Mouse (Mus musculus): ENCODE data around the gene Cltc. TPM values are rescaled to one million over a fixed set of nuclear protein-coding genes. Genes with fewer than 3 reads are reported as not detected.
"Not testable (repeated sequence)": the region's sequence is repeated elsewhere in the genome, so short reads cannot be mapped to it uniquely, and the experiment has no call there.

The Cltc gene
- polyA plus RNA-seq, 1 experiment from 2014 or later, result 135 TPM

DNA sequence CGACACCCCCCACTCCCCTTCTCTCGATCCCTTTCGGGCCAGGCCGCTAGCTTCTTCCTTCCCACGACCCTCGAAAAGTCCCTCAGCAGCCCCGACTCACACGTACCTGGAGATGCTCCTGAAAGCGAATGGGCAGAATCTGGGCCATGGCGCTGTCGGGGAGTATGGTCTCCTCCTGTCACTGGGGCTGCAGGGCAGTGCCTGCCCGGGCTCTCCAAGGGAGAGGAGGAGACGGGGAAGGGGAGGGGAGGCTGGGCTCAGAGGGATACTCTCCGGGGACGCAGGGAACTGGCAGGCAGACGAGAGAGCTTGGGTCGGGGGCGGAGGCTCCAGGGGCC is 254 bp downstream of the Cltc start:
- H3K4me3 ChIP-seq, result peak overlapping the region; percentile 98
- peaks cover 21% of the 10 kb centered on the region for H3K4me1 ChIP-seq
- peak overlapping the region; percentile 85 for H3K4me2 ChIP-seq (replicated peaks)
- H3K9ac ChIP-seq, result peak overlapping the region; percentile 96
- peak; percentile 73 for ATAC-seq (ENCODE audit: insufficient number of reproducible peaks, insufficient read depth, low FRiP score, low TSS enrichment)
- peak overlapping the region; percentile 97 for H3K27ac ChIP-seq
- no peaks in the 10 kb centered on the region for H3K36me3 ChIP-seq
- no peaks in the 10 kb centered on the region for H3K27me3 ChIP-seq
- no peaks in the 10 kb centered on the region for H3K9me3 ChIP-seq
- WGBS, result under 1% methylated on average over 18 of the region's 18 CpGs

DNA sequence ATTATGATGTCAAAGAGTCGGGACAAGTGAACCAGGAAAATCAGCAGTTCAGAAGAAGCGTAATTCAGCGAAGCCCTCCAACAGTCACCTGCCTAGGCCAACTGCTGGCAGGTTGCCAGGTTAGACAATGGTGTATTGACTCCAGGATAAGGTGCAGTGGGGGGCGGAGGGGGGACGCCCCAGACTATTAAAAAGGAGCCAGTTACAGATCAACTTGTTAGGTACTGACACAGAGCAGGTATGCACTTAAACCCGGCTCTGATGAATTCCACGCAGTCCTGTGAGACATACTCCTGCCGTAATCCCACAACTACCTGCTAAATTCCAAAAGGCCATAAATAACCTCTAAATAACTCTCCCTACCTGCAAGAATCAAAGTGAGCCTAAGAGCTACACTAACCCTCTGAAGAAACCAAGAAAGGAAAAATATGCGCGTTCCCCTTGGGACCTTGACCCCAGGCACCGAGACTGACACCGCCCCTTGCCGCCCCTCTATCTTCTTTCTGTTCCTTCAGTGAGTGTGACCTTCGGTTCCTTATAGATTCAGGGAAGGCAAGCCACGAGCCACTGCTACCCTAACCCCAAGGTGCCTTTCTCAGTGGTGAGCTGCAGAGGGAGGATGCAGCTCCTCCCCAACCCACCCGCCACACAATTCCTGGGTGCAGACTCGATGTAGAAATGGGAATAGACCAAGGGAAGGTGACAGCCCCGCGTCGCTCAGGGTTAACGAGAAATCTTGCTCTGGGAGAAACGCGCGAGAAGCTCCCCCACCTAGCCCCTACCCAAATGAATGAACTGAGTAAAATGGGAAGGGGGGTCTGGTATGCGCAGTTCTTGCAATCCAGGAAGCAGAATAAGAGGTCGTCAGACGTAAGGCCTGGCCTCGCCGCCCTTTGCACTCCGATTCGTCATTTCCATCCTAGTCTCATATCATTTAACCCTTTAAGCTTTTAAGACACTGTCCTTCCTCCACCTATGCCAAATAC is 916 bp downstream of the Cltc start:
- peaks cover 21% of the 10 kb centered on the region for H3K4me1 ChIP-seq
- peak overlapping the region; percentile 97 for H3K27ac ChIP-seq
- H3K4me3 ChIP-seq, result peak overlapping the region; percentile 98
- H3K9ac ChIP-seq, result peak overlapping the region; percentile 96
- ATAC-seq (ENCODE audit: insufficient number of reproducible peaks, insufficient read depth, low FRiP score, low TSS enrichment), result peak; percentile 4; the same call in 1 of the 2 replicates
- no peaks in the 10 kb centered on the region for H3K27me3 ChIP-seq
- no peaks in the 10 kb centered on the region for H3K36me3 ChIP-seq
- 3% methylated on average over 31 of the region's 31 CpGs for WGBS
- peak overlapping the region; percentile 85 for H3K4me2 ChIP-seq (replicated peaks)
- H3K9me3 ChIP-seq, result no peaks in the 10 kb centered on the region

DNA sequence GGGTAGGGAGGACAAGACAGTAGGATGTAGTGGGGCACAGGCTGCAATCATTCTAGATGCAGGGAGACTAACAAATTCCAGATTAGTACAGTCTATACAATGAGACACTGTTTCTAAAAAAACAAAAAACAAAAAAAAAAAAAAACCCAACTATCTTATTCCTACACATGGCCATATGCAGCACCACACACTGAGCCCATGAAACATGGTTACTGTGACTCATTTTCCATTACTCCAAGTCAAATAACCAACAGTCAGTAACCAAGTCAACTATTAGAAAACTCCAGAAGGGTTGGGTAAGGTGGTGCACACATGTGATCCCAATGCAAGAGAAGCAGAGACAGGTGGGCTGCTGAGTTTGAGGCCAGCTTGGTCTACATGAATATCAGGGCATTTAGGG is 5.0 kb downstream of the Cltc start:
- H3K27me3 ChIP-seq, result no peaks in the 10 kb centered on the region
- no peak overlapping the region for H3K9ac ChIP-seq
- H3K4me2 ChIP-seq (replicated peaks), result no peak overlapping the region
- ATAC-seq (ENCODE audit: insufficient number of reproducible peaks, insufficient read depth, low FRiP score, low TSS enrichment), result no peak
- no peak overlapping the region for H3K27ac ChIP-seq
- no peaks in the 10 kb centered on the region for H3K9me3 ChIP-seq
- H3K4me3 ChIP-seq, result no peak overlapping the region
- H3K36me3 ChIP-seq, result no peaks in the 10 kb centered on the region
- H3K4me1 ChIP-seq, result peaks cover 16% of the 10 kb centered on the region

- 97% methylated on average over 1 of the region's 1 CpGs for WGBS
- ATAC-seq (ENCODE audit: insufficient number of reproducible peaks, insufficient read depth, low FRiP score, low TSS enrichment), result no peak
- H3K4me1 ChIP-seq, result peaks cover 10% of the 10 kb centered on the region
- H3K4me3 ChIP-seq, result no peak overlapping the region
- no peaks in the 10 kb centered on the region for H3K36me3 ChIP-seq
- H3K9me3 ChIP-seq, result no peaks in the 10 kb centered on the region
- H3K4me2 ChIP-seq (replicated peaks), result no peak overlapping the region
- H3K27me3 ChIP-seq, result no peaks in the 10 kb centered on the region
- no peak overlapping the region for H3K27ac ChIP-seq
- no peak overlapping the region for H3K9ac ChIP-seq
Measured at GRCm38 (mm10) chr11:86751010-86751409, 6.4 kb downstream of the Cltc start.

DNA sequence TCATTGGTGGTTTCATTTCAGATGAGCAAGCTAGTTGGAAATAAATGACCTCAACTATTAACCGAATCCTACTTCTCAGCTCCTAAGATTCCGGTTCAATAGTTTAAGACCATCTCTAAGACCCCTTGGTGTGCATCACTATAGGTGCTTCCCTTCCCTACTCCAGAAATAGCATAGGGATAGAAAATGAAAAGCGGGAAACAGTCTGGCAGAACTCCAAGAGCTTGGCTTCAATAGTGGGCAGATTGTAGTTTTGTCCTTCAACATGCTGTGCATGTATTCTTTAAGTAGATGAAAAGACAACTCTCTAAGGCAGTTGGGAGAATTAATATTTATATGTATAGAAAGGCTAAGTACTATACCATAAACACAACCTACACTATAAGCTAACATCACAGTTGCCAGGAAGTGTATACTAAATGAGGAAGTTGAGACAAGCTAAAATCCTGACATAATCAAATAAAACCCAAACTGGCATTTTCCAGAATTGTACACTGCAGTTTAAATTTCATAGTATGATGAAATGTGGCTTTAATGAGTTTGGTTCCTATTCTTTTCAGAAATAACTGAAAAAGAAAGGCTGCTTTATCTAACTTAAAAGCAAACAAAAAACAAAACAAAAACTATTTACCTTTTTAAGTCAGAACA is 7.5 kb downstream of the Cltc start:
- no peak for ATAC-seq (ENCODE audit: insufficient number of reproducible peaks, insufficient read depth, low FRiP score, low TSS enrichment)
- Histone ChIP-seq H3K4me3 (no peak overlapping the region), H3K4me1 (peaks cover 6% of the 10 kb centered on the region; the same call in 1 of the 2 replicates), H3K27ac (no peak overlapping the region), H3K4me2 (replicated peaks) (no peak overlapping the region), H3K27me3 (no peaks in the 10 kb centered on the region), H3K9me3 (no peaks in the 10 kb centered on the region), H3K9ac (no peak overlapping the region), H3K36me3 (no peaks in the 10 kb centered on the region)
- 92% methylated on average over 3 of the region's 3 CpGs for WGBS

DNA sequence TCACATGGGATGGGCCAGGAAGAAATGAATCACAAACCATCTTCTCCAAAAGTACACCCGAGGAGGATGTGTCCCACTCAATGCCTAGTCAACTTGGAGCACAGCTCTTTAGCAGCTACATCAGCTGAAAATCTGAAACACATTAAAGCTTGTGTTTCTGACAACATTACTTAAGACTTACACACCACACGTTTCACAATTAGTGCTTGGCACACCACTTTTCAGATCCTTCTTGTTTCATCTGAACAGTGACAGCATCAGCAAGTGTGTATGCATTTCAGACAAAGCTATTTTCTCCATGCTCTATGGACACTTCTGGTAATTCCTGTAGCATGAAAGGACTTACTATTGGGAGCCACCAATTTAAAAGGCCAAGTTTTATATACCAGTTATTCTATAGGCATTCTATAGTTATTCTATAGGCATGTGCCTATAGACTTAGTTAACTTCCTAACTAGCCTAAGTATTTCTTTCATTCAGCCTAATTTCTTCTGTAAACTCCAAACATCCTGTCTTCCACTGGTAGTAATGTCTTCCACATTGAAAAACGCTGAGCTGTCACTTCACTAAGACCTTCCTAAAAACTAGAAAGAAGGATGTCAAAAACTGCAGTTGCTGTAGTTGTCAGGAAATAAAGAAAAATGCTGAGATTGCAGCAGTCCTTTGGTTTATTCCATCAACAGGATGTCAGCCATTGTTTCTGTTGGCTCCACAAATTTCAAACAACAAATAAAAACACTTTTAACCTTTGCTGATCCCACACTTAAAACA is 11.5 kb downstream of the Cltc start:
- WGBS, result 72% methylated on average over 3 of the region's 3 CpGs
- no peaks in the 10 kb centered on the region for H3K27me3 ChIP-seq
- H3K4me1 ChIP-seq, result no peaks in the 10 kb centered on the region
- no peak overlapping the region for H3K4me2 ChIP-seq (replicated peaks)
- no peak overlapping the region for H3K9ac ChIP-seq
- no peaks in the 10 kb centered on the region for H3K9me3 ChIP-seq
- no peak for ATAC-seq (ENCODE audit: insufficient number of reproducible peaks, insufficient read depth, low FRiP score, low TSS enrichment)
- H3K4me3 ChIP-seq, result no peak overlapping the region
- H3K36me3 ChIP-seq, result no peaks in the 10 kb centered on the region
- no peak overlapping the region for H3K27ac ChIP-seq

DNA sequence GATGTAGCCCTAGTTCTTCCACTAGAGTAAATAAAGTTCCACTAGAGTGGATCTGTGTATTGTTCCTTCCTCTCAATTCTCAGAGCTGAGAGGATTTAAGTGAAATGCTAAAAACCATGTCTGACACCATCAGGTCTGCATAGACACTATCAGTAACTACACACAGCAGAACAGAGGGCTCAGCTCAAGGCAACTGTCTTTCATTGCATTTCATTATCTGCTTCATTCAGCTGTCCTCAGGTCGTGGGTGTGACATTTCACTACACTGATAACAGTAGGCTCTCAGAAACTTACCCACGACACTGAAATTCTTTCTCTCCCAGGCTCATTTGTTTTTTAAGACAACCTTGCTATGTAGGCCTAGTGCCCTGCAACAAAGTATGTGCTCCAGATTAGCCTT is 14.8 kb downstream of the Cltc start:
- no peak for ATAC-seq (ENCODE audit: insufficient number of reproducible peaks, insufficient read depth, low FRiP score, low TSS enrichment)
- Histone ChIP-seq H3K27ac (no peak overlapping the region), H3K4me2 (replicated peaks) (no peak overlapping the region), H3K36me3 (no peaks in the 10 kb centered on the region), H3K27me3 (no peaks in the 10 kb centered on the region), H3K9me3 (no peaks in the 10 kb centered on the region), H3K9ac (no peak overlapping the region), H3K4me1 (no peaks in the 10 kb centered on the region), H3K4me3 (no peak overlapping the region)
- WGBS, result 69% methylated on average over 2 of the region's 2 CpGs

GRCm38 (mm10) chr11:86741505-86741904 is 15.9 kb downstream of the Cltc start:
- H3K4me3 ChIP-seq, result no peak overlapping the region
- 98% methylated on average over 5 of the region's 5 CpGs for WGBS
- H3K27me3 ChIP-seq, result no peaks in the 10 kb centered on the region
- H3K9ac ChIP-seq, result no peak overlapping the region
- no peaks in the 10 kb centered on the region for H3K9me3 ChIP-seq
- H3K27ac ChIP-seq, result no peak overlapping the region
- no peak overlapping the region for H3K4me2 ChIP-seq (replicated peaks)
- no peak for ATAC-seq (ENCODE audit: insufficient number of reproducible peaks, insufficient read depth, low FRiP score, low TSS enrichment)
- no peaks in the 10 kb centered on the region for H3K36me3 ChIP-seq
- no peaks in the 10 kb centered on the region for H3K4me1 ChIP-seq

DNA sequence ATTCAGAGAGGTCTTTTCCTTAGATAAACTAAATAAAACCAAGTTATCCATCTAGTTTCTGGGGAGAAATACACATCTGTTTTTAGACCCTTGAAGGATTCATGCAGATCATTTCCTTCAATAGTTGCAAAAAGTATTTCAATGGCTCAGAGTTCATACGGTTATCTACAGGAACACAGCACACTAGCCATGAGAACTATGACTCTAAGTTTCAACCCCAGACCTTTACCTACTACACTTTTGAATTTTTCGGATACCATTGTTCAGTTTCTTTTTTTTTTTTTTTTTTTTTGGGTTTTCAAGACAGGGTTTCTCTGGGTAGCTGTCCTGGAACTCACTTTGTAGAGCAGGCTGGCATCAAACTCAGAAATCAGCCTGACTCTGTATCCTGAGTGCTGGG is 17.9 kb downstream of the Cltc start:
- Histone ChIP-seq H3K9ac (no peak overlapping the region), H3K4me1 (no peaks in the 10 kb centered on the region), H3K36me3 (peaks cover 4% of the 10 kb centered on the region; the same call in 1 of the 2 replicates), H3K27ac (no peak overlapping the region), H3K4me2 (replicated peaks) (no peak overlapping the region), H3K9me3 (no peaks in the 10 kb centered on the region), H3K27me3 (no peaks in the 10 kb centered on the region), H3K4me3 (no peak overlapping the region)
- 91% methylated on average over 2 of the region's 2 CpGs for WGBS
- ATAC-seq (ENCODE audit: insufficient number of reproducible peaks, insufficient read depth, low FRiP score, low TSS enrichment), result no peak

GRCm38 (mm10) chr11:86738956-86739355 is 18.4 kb downstream of the Cltc start:
- Histone ChIP-seq H3K4me1 (no peaks in the 10 kb centered on the region), H3K27ac (no peak overlapping the region), H3K9ac (no peak overlapping the region), H3K4me2 (replicated peaks) (no peak overlapping the region), H3K36me3 (peaks cover 4% of the 10 kb centered on the region; the same call in 1 of the 2 replicates), H3K9me3 (no peaks in the 10 kb centered on the region), H3K27me3 (no peaks in the 10 kb centered on the region), H3K4me3 (no peak overlapping the region)
- ATAC-seq (ENCODE audit: insufficient number of reproducible peaks, insufficient read depth, low FRiP score, low TSS enrichment), result no peak
- WGBS, result 94% methylated on average over 1 of the region's 1 CpGs

GRCm38 (mm10) chr11:86738308-86738707 is 19.1 kb downstream of the Cltc start:
- H3K4me2 ChIP-seq (replicated peaks); H3K27me3 ChIP-seq; H3K4me1 ChIP-seq; H3K9me3 ChIP-seq; H3K27ac ChIP-seq; ATAC-seq (ENCODE audit: insufficient number of reproducible peaks, insufficient read depth, low FRiP score, low TSS enrichment); H3K4me3 ChIP-seq; H3K36me3 ChIP-seq; H3K9ac ChIP-seq: not testable (repeated sequence)
- 80% methylated on average over 1 of the region's 1 CpGs for WGBS

Data from embryonic facial prominence, embryonic 12.5 days (tissue).